Mouse (Mus musculus) MEL (cell line): ENCODE data around the gene AC124502.3. TPM values are rescaled to one million over a fixed set of nuclear protein-coding genes. Genes with fewer than 3 reads are reported as not detected.
A peak's percentile ranks its signal among the peaks of the same experiment; 100 is the strongest.

ENCODE experiments used
- DNase-seq: peaks from one replicate; pipeline ENCODE4 v3.0.0; 2011; ENCODE audit warnings: low read depth, low spot score
- H3K27ac ChIP-seq: 2 replicates; pipeline ENCODE4 v1.5.1; 2012; ENCODE audit warnings: low read depth, mild to moderate bottlenecking, control low read depth, low read length, moderate library complexity; ENCODE audit not compliant: control insufficient read depth
- H3K27me3 ChIP-seq, 2 experiments: fragments of 150-350 bp in 1 of 2; sonication (generic) in 1 of 2; 2 replicates each; pipeline ENCODE4 v1.6.1; 2012; ENCODE audit warnings: low read length in 2 of 2, mild to moderate bottlenecking in 2 of 2, improper control_type of control experiment in 1 of 2, moderate library complexity in 1 of 2; ENCODE audit not compliant: insufficient read depth in 2 of 2, control insufficient read depth in 1 of 2
- H3K36me3 ChIP-seq, 2 experiments: 2 replicates each; pipeline ENCODE4 v1.6.1; 2012 to 2014; ENCODE audit warnings: low read length in 2 of 2, improper control_type of control experiment in 1 of 2, inconsistent platforms in 1 of 2, mild to moderate bottlenecking in 1 of 2; ENCODE audit not compliant: insufficient read depth in 2 of 2, control insufficient read depth in 1 of 2
- H3K4me1 ChIP-seq, 2 experiments: fragments of 150-350 bp in 1 of 2; sonication (generic) in 1 of 2; 2 replicates each; pipeline ENCODE4 v1.6.1; 2012; ENCODE audit warnings: low read length in 2 of 2, improper control_type of control experiment in 1 of 2, mild to moderate bottlenecking in 1 of 2; ENCODE audit not compliant: insufficient read depth in 2 of 2, control insufficient read depth in 1 of 2
- H3K4me3 ChIP-seq, 2 experiments: fragments of 150-350 bp in 1 of 2; sonication (generic) in 1 of 2; 2 replicates each; pipeline ENCODE4 v1.5.1; 2012; ENCODE audit warnings: low read depth in 2 of 2, low read length in 2 of 2, mild to moderate bottlenecking in 2 of 2, moderate library complexity in 2 of 2, control low read depth in 1 of 2, improper control_type of control experiment in 1 of 2; ENCODE audit not compliant: control insufficient read depth in 1 of 2, insufficient read depth in 1 of 2
- H3K79me2 ChIP-seq: 2 replicates; pipeline ENCODE4 v1.6.1; 2012; ENCODE audit warnings: mild to moderate bottlenecking, low read length, moderate library complexity; ENCODE audit not compliant: control insufficient read depth, poor library complexity, insufficient read depth
- H3K9ac ChIP-seq: 2 replicates; pipeline ENCODE4 v1.6.1; 2012; ENCODE audit warnings: low read depth, mild to moderate bottlenecking, control low read depth, low read length, moderate library complexity; ENCODE audit not compliant: control insufficient read depth, poor library complexity, severe bottlenecking
- H3K9me3 ChIP-seq: fragments of 150-350 bp; sonication (generic); replicated peaks from 2 replicates; pipeline ENCODE4 v1.6.1; 2012; ENCODE audit warnings: mild to moderate bottlenecking, low read length, improper control_type of control experiment, moderate library complexity; ENCODE audit not compliant: insufficient read depth
- CHD1 ChIP-seq: IDR thresholded peaks from 2 replicates; pipeline ENCODE4 v1.6.1; 2012; ENCODE audit warnings: low read depth, mild to moderate bottlenecking, inconsistent platforms, low read length, improper control_type of control experiment
- CHD2 ChIP-seq: IDR thresholded peaks from 2 replicates; pipeline ENCODE4 v1.6.1; 2011; ENCODE audit warnings: low read length, improper control_type of control experiment
- CTCF ChIP-seq, 3 experiments: IDR thresholded peaks in 2 of 3; conservative IDR thresholded peaks in 1 of 3; 2 replicates each; pipeline ENCODE4 v1.5.1; 2011 to 2012; ENCODE audit warnings: low read length in 3 of 3, low read depth in 2 of 3, mild to moderate bottlenecking in 2 of 3, improper control_type of control experiment in 1 of 3, inconsistent platforms in 1 of 3, mixed read lengths in 1 of 3, moderate library complexity in 1 of 3; ENCODE audit not compliant: control insufficient read depth in 1 of 3, insufficient read depth in 1 of 3, poor library complexity in 1 of 3, severe bottlenecking in 1 of 3
- ETS1 ChIP-seq: IDR thresholded peaks from 2 replicates; pipeline ENCODE4 v1.6.1; 2012; ENCODE audit warnings: low read depth, mild to moderate bottlenecking, inconsistent platforms, low read length, improper control_type of control experiment, moderate library complexity
- MXI1 ChIP-seq: IDR thresholded peaks from 2 replicates; pipeline ENCODE4 v1.6.1; 2011; ENCODE audit warnings: mild to moderate bottlenecking, low read depth, low read length, improper control_type of control experiment
- POLR2AphosphoS2 ChIP-seq: IDR thresholded peaks from 2 replicates; pipeline ENCODE4 v1.6.1; 2011; ENCODE audit warnings: low read length, improper control_type of control experiment
- POLR2AphosphoS5 ChIP-seq: IDR thresholded peaks from 2 replicates; pipeline ENCODE4 v1.6.1; 2012; ENCODE audit warnings: low read depth, borderline replicate concordance, mild to moderate bottlenecking, inconsistent platforms, low read length, moderate library complexity, mixed read lengths
- SIN3A ChIP-seq: IDR thresholded peaks from 2 replicates; pipeline ENCODE4 v1.6.1; 2012; ENCODE audit warnings: low read length, improper control_type of control experiment, inconsistent platforms
- TAL1 ChIP-seq: IDR thresholded peaks from 2 replicates; pipeline ENCODE4 v1.6.1; 2012; ENCODE audit warnings: mild to moderate bottlenecking, inconsistent platforms, low read length, moderate library complexity, mixed read lengths
- TBP ChIP-seq: IDR thresholded peaks from 2 replicates; pipeline ENCODE4 v1.8.0; 2011; ENCODE audit warnings: low read depth, low read length, improper control_type of control experiment
- USF1 ChIP-seq: IDR thresholded peaks from 2 replicates; pipeline ENCODE4 v1.6.1; 2014; ENCODE audit warnings: low read depth, mild to moderate bottlenecking, inconsistent platforms, low read length, improper control_type of control experiment, moderate library complexity
- USF2 ChIP-seq, 2 experiments: IDR thresholded peaks; 2 replicates each; pipeline ENCODE4 v1.6.1; 2011 to 2012; ENCODE audit warnings: improper control_type of control experiment in 2 of 2, low read length in 2 of 2, borderline replicate concordance in 1 of 2, inconsistent platforms in 1 of 2, low read depth in 1 of 2, mild to moderate bottlenecking in 1 of 2; ENCODE audit not compliant: insufficient read depth in 1 of 2
- ZMIZ1 ChIP-seq: IDR thresholded peaks from 2 replicates; pipeline ENCODE4 v1.6.1; 2012; ENCODE audit warnings: low read depth, mild to moderate bottlenecking, inconsistent platforms, low read length, improper control_type of control experiment, moderate library complexity
- polyA plus RNA-seq, 2 experiments: library from polyadenylated mRNA; stranded (reverse) in 1 of 2; unstranded in 1 of 2; fragments of >175 nt in 1 of 2; fragments of >200 nt in 1 of 2; gene quantifications; 2 replicates each; pipeline versions ENCODE4 v1.2.1 to v1.2.4; 2012; ENCODE audit warnings: low replicate concordance in 2 of 2, low read depth in 1 of 2; ENCODE audit not compliant: insufficient read length in 2 of 2, insufficient read depth in 1 of 2, missing spikeins in 1 of 2
- total RNA-seq: library from RNA; depleted of rRNA; stranded (reverse); fragments of 300-350 nt; gene quantifications from 2 replicates; pipeline ENCODE4 v1.2.3, GENCODE M21; 2012

Gene AC124502.3
- total and polyA plus RNA-seq, 3 experiments = 0.75 to 2.1 TPM; not detected in 1

DNA sequence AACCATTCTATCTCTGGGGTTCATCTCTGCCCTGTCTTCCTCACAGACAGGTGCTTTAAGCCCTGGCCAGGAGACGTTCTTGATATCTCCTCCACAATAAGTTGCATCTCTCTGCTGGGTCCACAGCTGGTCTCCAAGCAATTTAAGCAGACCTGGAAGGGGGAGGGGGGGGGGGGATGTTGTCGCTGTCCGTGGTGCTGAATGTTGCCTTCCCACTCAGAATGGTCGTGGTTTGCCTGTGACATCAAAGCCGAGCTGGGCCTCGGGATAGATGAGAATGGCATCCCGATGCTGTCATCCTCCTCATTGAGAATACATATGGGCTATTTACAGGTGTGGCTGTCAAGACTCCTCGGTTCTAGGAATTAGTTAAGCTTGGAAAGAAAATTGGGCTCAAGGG, 46.3 kb upstream of the AC124502.3 start:
- peak; percentile 36 for DNase-seq
- Histone ChIP-seq H3K36me3 (no peaks in the 10 kb centered on the region), H3K4me1 (no peaks in the 10 kb centered on the region), H3K27me3 (peaks cover 0 to 6% of the 10 kb centered on the region in 2 experiments; a peak in 3 of 4 replicates), H3K9ac (no peak overlapping the region), H3K4me3 (no peak overlapping the region), H3K27ac (no peak overlapping the region), H3K79me2 (no peaks in the 10 kb centered on the region), H3K9me3 (no peaks in the 10 kb centered on the region)
- TF ChIP-seq ZMIZ1 (no peak), SIN3A (peak; percentile 47)

DNA sequence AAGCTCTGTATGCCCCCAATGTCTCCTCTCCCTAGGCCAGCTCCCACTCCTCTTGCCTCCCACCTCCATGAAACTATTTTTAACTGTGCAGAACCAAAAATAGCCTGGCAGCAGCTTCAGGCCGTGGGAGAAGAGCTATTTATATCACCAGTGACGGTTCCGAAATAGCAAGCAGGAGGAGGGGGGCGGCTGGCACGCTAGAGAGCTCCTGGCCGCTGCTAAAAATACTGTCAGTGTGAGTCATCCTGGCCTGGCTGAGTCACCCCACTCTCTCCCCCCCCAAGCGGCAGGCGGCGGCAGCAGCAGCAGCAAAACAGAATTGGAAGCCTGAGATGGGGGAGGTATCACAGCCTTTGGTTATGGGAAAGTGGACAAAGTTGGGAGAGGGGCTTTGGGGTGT, 45.8 kb upstream of the AC124502.3 start:
- H3K4me1 ChIP-seq = no peaks in the 10 kb centered on the region
- no peaks in the 10 kb centered on the region for H3K36me3 ChIP-seq
- no peaks in the 10 kb centered on the region for H3K9me3 ChIP-seq
- no peak for TF ChIP-seq TBP
- no peak for TF ChIP-seq USF1
- TF ChIP-seq CTCF (IDR thresholded peaks at IDR 0.05 in 2 of 3, conservative IDR thresholded peaks at IDR 0.05 in 1 of 3; ENCODE audit: control insufficient read depth in 1 of 3, insufficient read depth in 1 of 3, low read depth in 2 of 3, low read length in 3 of 3, poor library complexity in 1 of 3, severe bottlenecking in 1 of 3) = 0 out of 6 replicates have a peak, but pooled peaks of 1 of the 3 experiments have one; percentile 10
- no peak overlapping the region for H3K9ac ChIP-seq
- no peak overlapping the region for H3K4me3 ChIP-seq
- H3K27ac ChIP-seq = no peak overlapping the region
- peak; percentile 56 for DNase-seq
- H3K27me3 ChIP-seq = peaks cover 0 to 9% of the 10 kb centered on the region in 2 experiments; a peak in 3 of 4 replicates
- no peaks in the 10 kb centered on the region for H3K79me2 ChIP-seq

DNA sequence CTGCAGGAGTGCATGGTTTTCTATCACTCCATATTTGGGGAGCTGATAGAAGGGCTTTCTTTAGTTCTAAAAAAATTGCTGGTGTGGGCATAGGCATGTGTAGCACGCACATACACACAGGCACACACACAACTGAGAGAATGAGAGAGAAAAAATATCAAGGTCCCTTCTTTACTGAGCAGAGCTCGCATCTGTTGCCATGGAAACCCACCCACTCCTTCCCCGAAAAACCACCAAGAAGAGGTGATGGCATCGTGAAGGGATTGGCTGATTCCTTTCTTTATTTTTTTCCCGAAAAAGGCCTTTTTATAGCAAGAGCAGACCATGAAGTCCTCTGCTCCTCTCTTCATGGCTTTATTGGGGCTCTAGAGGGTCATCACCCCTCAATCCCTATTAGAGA, 44.6 kb upstream of the AC124502.3 start:
- TF ChIP-seq POLR2AphosphoS2 (no peak), SIN3A (no peak), CHD1 (no peak), ETS1 (no peak), TAL1 (no peak), CTCF (IDR thresholded peaks at IDR 0.05 in 2 of 3, conservative IDR thresholded peaks at IDR 0.05 in 1 of 3; ENCODE audit: control insufficient read depth in 1 of 3, insufficient read depth in 1 of 3, low read depth in 2 of 3, low read length in 3 of 3, poor library complexity in 1 of 3, severe bottlenecking in 1 of 3) (no peak), CHD2 (no peak), USF2 (IDR thresholded peaks at IDR 0.05; ENCODE audit: borderline replicate concordance in 1 of 2, insufficient read depth in 1 of 2, low read depth in 1 of 2, low read length in 2 of 2) (no peak), MXI1 (no peak), POLR2AphosphoS5 (no peak)
- peaks cover 0 to 12% of the 10 kb centered on the region in 2 experiments; a peak in 3 of 4 replicates for H3K27me3 ChIP-seq

More for the DNA sequence above, 44.6 kb upstream of the AC124502.3 start:
- no peak overlapping the region for H3K9ac ChIP-seq
- DNase-seq = no peak
- no peaks in the 10 kb centered on the region for H3K36me3 ChIP-seq
- no peaks in the 10 kb centered on the region for H3K4me1 ChIP-seq
- H3K27ac ChIP-seq = no peak overlapping the region
- no peak overlapping the region for H3K4me3 ChIP-seq
- H3K79me2 ChIP-seq = no peaks in the 10 kb centered on the region
- H3K9me3 ChIP-seq = no peaks in the 10 kb centered on the region
